Mouse (Mus musculus) kidney, embryonic 15.5 days (tissue): ENCODE measurements around the gene Nod1. TPM values are rescaled to one million over a fixed set of nuclear protein-coding genes. Genes with fewer than 3 reads are reported as not detected.
A peak's percentile ranks its signal among the peaks of the same experiment; 100 is the strongest.
"Not testable (repeated sequence)": the region's sequence is repeated elsewhere in the genome, so short reads cannot be mapped to it uniquely, and the experiment has no call there.

Experiments used
- ATAC-seq: fragments of 200-750 bp; cut with Nextera tagmentation; replicated peaks from 2 replicates; pipeline ENCODE4 v1.8.0; 2017; ENCODE audit warnings: moderate TSS enrichment; ENCODE audit not compliant: low FRiP score
- H3K27ac ChIP-seq: fragments of 300-500 bp; sonication (generic); 2 replicates; pipeline ENCODE4 v1.5.1; 2015; ENCODE audit warnings: mild to moderate bottlenecking, inconsistent platforms
- H3K27me3 ChIP-seq: fragments of 300-500 bp; sonication (generic); 2 replicates; pipeline ENCODE4 v1.6.1; 2015; ENCODE audit warnings: inconsistent platforms
- H3K36me3 ChIP-seq: fragments of 300-500 bp; sonication (generic); 2 replicates; pipeline ENCODE4 v1.6.1; 2015; ENCODE audit warnings: inconsistent platforms
- H3K4me1 ChIP-seq: fragments of 300-500 bp; sonication (generic); 2 replicates; pipeline ENCODE4 v1.6.1; 2015; ENCODE audit warnings: inconsistent platforms
- H3K4me2 ChIP-seq: fragments of 300-500 bp; sonication (generic); 2 replicates; pipeline ENCODE4 v1.6.1; 2015; ENCODE audit warnings: moderate library complexity, mild to moderate bottlenecking, inconsistent platforms
- H3K4me3 ChIP-seq: fragments of 300-500 bp; sonication (generic); replicated peaks from 2 replicates; pipeline ENCODE4 v1.5.1; 2015; ENCODE audit warnings: mild to moderate bottlenecking, inconsistent platforms
- H3K9ac ChIP-seq: fragments of 300-500 bp; sonication (generic); 2 replicates; pipeline ENCODE4 v1.6.1; 2015; ENCODE audit warnings: mild to moderate bottlenecking, inconsistent platforms
- H3K9me3 ChIP-seq: fragments of 300-500 bp; sonication (generic); replicated peaks from 2 replicates; pipeline ENCODE4 v1.6.1; 2016; ENCODE audit warnings: inconsistent platforms
- WGBS: fragments of 180-500 bp; shearing (Covaris S2); methylation state at CpG from one replicate; pipeline ENCODE4 v1.1.7; 2015; ENCODE audit warnings: mixed read lengths; 5-methylcytosine and 5-hydroxymethylcytosine counted together
- polyA plus RNA-seq: library from polyadenylated mRNA; unstranded; fragments of >200 nt; fragmentation: Nextera tagmentation; extraction: Ambion mirVana; gene quantifications from 2 replicates; pipeline ENCODE4 v1.2.1, GENCODE M21; 2015

The Nod1 gene
- polyA plus RNA-seq, 1 experiment from 2014 or later, result 5.1 TPM

GRCm38 (mm10) chr6:54953399-54953798 lies 19.0 kb downstream of the Nod1 start:
- WGBS, result 89% methylated on average over 4 of the region's 4 CpGs

GRCm38 (mm10) chr6:54952542-54952941 lies 19.9 kb downstream of the Nod1 start:
- Histone ChIP-seq H3K27me3 (no peaks in the 10 kb centered on the region), H3K9me3 (no peaks in the 10 kb centered on the region), H3K4me1 (no peaks in the 10 kb centered on the region), H3K4me2 (no peak overlapping the region), H3K9ac (no peak overlapping the region), H3K27ac (no peak overlapping the region), H3K36me3 (no peaks in the 10 kb centered on the region), H3K4me3 (no peak overlapping the region)
- no peak for ATAC-seq
- 93% methylated on average over 3 of the region's 3 CpGs for WGBS

More at GRCm38 (mm10) chr6:54953399-54953798, 19.0 kb downstream of the Nod1 start:
- H3K4me1 ChIP-seq, H3K27me3 ChIP-seq, H3K9me3 ChIP-seq, H3K4me2 ChIP-seq, H3K27ac ChIP-seq, H3K9ac ChIP-seq, H3K36me3 ChIP-seq, H3K4me3 ChIP-seq, ATAC-seq: not testable (repeated sequence)

- no peak overlapping the region for H3K9ac ChIP-seq
- no peak for ATAC-seq
- H3K4me2 ChIP-seq, result no peak overlapping the region
- peaks cover 7% of the 10 kb centered on the region for H3K4me1 ChIP-seq
- 85% methylated on average over 5 of the region's 5 CpGs for WGBS
- no peak overlapping the region for H3K27ac ChIP-seq
- H3K36me3 ChIP-seq, result no peaks in the 10 kb centered on the region
- H3K9me3 ChIP-seq, result no peaks in the 10 kb centered on the region
- H3K27me3 ChIP-seq, result peaks cover 17% of the 10 kb centered on the region
- H3K4me3 ChIP-seq, result no peak overlapping the region
These were observed 23.7 kb downstream of the Nod1 start for GRCm38 (mm10) chr6:54948682-54949081.

- 72% methylated on average over 4 of the region's 4 CpGs for WGBS
- no peak for ATAC-seq
These were observed 26.0 kb downstream of the Nod1 start for GRCm38 (mm10) chr6:54946241-54946953.

GRCm38 (mm10) chr6:54944551-54944950 lies 27.9 kb downstream of the Nod1 start:
- no peak for ATAC-seq
- Histone ChIP-seq H3K27me3 (peaks cover 24% of the 10 kb centered on the region), H3K4me1 (peaks cover 8% of the 10 kb centered on the region), H3K36me3 (no peaks in the 10 kb centered on the region), H3K9me3 (no peaks in the 10 kb centered on the region), H3K27ac (no peak overlapping the region), H3K4me3 (no peak overlapping the region), H3K9ac (no peak overlapping the region), H3K4me2 (no peak overlapping the region)
- WGBS, result 83% methylated on average over 16 of the region's 16 CpGs

More at GRCm38 (mm10) chr6:54946241-54946953, 26.0 kb downstream of the Nod1 start:
- no peaks in the 10 kb centered on the region for H3K9me3 ChIP-seq
- H3K27ac ChIP-seq, result no peak overlapping the region
- no peak overlapping the region for H3K4me3 ChIP-seq
- H3K4me2 ChIP-seq, result no peak overlapping the region
- H3K9ac ChIP-seq, result no peak overlapping the region
- H3K36me3 ChIP-seq, result no peaks in the 10 kb centered on the region
- peaks cover 8% of the 10 kb centered on the region for H3K4me1 ChIP-seq
- peaks cover 24% of the 10 kb centered on the region for H3K27me3 ChIP-seq

- WGBS, result 56% methylated on average over 24 of the region's 24 CpGs
- Histone ChIP-seq H3K27me3 (peaks cover 24% of the 10 kb centered on the region), H3K9ac (no peak overlapping the region), H3K27ac (no peak overlapping the region), H3K4me3 (no peak overlapping the region), H3K4me2 (peak overlapping the region; percentile 32), H3K9me3 (no peaks in the 10 kb centered on the region), H3K4me1 (peaks cover 8% of the 10 kb centered on the region), H3K36me3 (no peaks in the 10 kb centered on the region)
- 0 out of 2 replicates have a peak, but pooled peaks have one; percentile 49 for ATAC-seq
These were observed 28.7 kb downstream of the Nod1 start for GRCm38 (mm10) chr6:54943753-54944152.

- 74% methylated on average over 16 of the region's 16 CpGs for WGBS
- Histone ChIP-seq H3K27ac (no peak overlapping the region), H3K9me3 (no peaks in the 10 kb centered on the region), H3K27me3 (peaks cover 24% of the 10 kb centered on the region), H3K4me2 (no peak overlapping the region), H3K4me1 (peaks cover 8% of the 10 kb centered on the region), H3K36me3 (no peaks in the 10 kb centered on the region), H3K4me3 (no peak overlapping the region), H3K9ac (no peak overlapping the region)
- no peak for ATAC-seq
These were observed 29.1 kb downstream of the Nod1 start for GRCm38 (mm10) chr6:54943292-54943691.

GRCm38 (mm10) chr6:54941149-54941548 lies 31.3 kb downstream of the Nod1 start:
- peaks cover 8% of the 10 kb centered on the region for H3K4me1 ChIP-seq
- H3K36me3 ChIP-seq, result no peaks in the 10 kb centered on the region
- no peak overlapping the region for H3K9ac ChIP-seq
- H3K4me3 ChIP-seq, result no peak overlapping the region
- H3K9me3 ChIP-seq, result no peaks in the 10 kb centered on the region
- H3K4me2 ChIP-seq, result no peak overlapping the region
- no peak overlapping the region for H3K27ac ChIP-seq
- peaks cover 24% of the 10 kb centered on the region for H3K27me3 ChIP-seq
- WGBS, result 91% methylated on average over 6 of the region's 6 CpGs
- ATAC-seq, result no peak

GRCm38 (mm10) chr6:54940126-54940525 lies 32.3 kb downstream of the Nod1 start:
- H3K9ac ChIP-seq, result no peak overlapping the region
- 67% methylated on average over 7 of the region's 7 CpGs for WGBS

GRCm38 (mm10) chr6:54939631-54940030 lies 32.8 kb downstream of the Nod1 start:
- Histone ChIP-seq H3K4me3 (no peak overlapping the region), H3K4me1 (peaks cover 8% of the 10 kb centered on the region), H3K9ac (no peak overlapping the region), H3K4me2 (no peak overlapping the region), H3K9me3 (no peaks in the 10 kb centered on the region), H3K36me3 (no peaks in the 10 kb centered on the region), H3K27me3 (peaks cover 17% of the 10 kb centered on the region), H3K27ac (no peak overlapping the region)
- ATAC-seq, result no peak
- WGBS, result 66% methylated on average over 4 of the region's 4 CpGs

More at GRCm38 (mm10) chr6:54940126-54940525, 32.3 kb downstream of the Nod1 start:
- H3K4me2 ChIP-seq, result no peak overlapping the region
- H3K27me3 ChIP-seq, result peaks cover 22% of the 10 kb centered on the region
- H3K4me3 ChIP-seq, result no peak overlapping the region
- H3K27ac ChIP-seq, result no peak overlapping the region
- peaks cover 8% of the 10 kb centered on the region for H3K4me1 ChIP-seq
- H3K36me3 ChIP-seq, result no peaks in the 10 kb centered on the region
- H3K9me3 ChIP-seq, result no peaks in the 10 kb centered on the region
- ATAC-seq, result no peak

GRCm38 (mm10) chr6:54936496-54936895 lies 35.9 kb downstream of the Nod1 start:
- Histone ChIP-seq H3K9me3 (no peaks in the 10 kb centered on the region), H3K27ac (no peak overlapping the region), H3K9ac (no peak overlapping the region), H3K4me3 (no peak overlapping the region), H3K27me3 (no peaks in the 10 kb centered on the region), H3K4me1 (no peaks in the 10 kb centered on the region), H3K36me3 (no peaks in the 10 kb centered on the region), H3K4me2 (no peak overlapping the region)
- 73% methylated on average over 2 of the region's 2 CpGs for WGBS
- no peak for ATAC-seq

- no peaks in the 10 kb centered on the region for H3K4me1 ChIP-seq
- H3K27ac ChIP-seq, result no peak overlapping the region
- no peaks in the 10 kb centered on the region for H3K27me3 ChIP-seq
- no peaks in the 10 kb centered on the region for H3K9me3 ChIP-seq
- no peak for ATAC-seq
- no peaks in the 10 kb centered on the region for H3K36me3 ChIP-seq
- H3K4me2 ChIP-seq, result no peak overlapping the region
- H3K9ac ChIP-seq, result no peak overlapping the region
- H3K4me3 ChIP-seq, result no peak overlapping the region
- 76% methylated on average over 5 of the region's 5 CpGs for WGBS
These were observed 37.5 kb downstream of the Nod1 start for GRCm38 (mm10) chr6:54934930-54935329.

- Histone ChIP-seq H3K4me1 (no peaks in the 10 kb centered on the region), H3K9ac (no peak overlapping the region), H3K27me3 (no peaks in the 10 kb centered on the region), H3K9me3 (no peaks in the 10 kb centered on the region), H3K27ac (no peak overlapping the region), H3K4me3 (no peak overlapping the region), H3K4me2 (no peak overlapping the region), H3K36me3 (no peaks in the 10 kb centered on the region)
- ATAC-seq, result no peak
- WGBS, result 93% methylated on average over 8 of the region's 8 CpGs
These were observed 38.1 kb downstream of the Nod1 start for GRCm38 (mm10) chr6:54934313-54934712.
